Mouse (Mus musculus): ENCODE results near the gene Lancl3.

DNA sequence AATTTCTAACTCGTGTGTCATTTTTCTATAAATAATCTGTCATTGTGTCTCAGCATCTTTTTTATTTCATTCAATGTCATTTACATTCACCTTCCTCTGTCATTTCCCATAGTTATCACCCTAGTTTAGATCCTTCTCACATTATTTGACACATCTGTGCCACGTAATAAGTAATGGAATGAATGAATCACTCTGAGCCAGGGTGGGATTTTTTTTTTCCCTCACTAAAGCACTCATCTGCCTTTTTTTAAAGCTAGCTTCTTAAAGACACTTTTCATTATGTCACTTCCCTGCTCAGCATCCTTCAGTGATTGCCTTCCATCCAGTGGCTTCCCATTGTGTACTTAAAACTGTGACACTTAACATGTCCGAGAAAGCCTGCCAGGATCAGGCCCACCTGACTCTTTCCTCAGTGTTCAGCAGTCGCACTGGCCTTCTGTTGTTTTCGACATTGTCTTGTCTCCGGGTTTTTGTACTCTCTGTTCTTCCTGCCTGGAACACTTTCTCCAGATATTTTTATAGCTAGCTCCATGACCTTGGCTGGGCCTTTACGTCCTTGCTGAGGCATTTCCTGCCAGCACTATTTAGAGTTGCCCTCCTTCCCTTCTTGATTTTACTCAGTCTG, 3.2 kb downstream of the Lancl3 start:
- TF ChIP-seq EP300 (IDR thresholded peaks at IDR 0.05; ENCODE audit: low read depth) (no peak), CTCF (IDR thresholded peaks at IDR 0.05; ENCODE audit: low read depth) (no peak)
